Mouse (Mus musculus): ENCODE measurements around the gene Il1rapl2. TPM values are rescaled to one million over a fixed set of nuclear protein-coding genes. Genes with fewer than 3 reads are reported as not detected.

Gene Il1rapl2
- not detected in 2 replicates for polyA plus RNA-seq (2015; fragmentation: Nextera tagmentation; extraction: Ambion mirVana)

DNA sequence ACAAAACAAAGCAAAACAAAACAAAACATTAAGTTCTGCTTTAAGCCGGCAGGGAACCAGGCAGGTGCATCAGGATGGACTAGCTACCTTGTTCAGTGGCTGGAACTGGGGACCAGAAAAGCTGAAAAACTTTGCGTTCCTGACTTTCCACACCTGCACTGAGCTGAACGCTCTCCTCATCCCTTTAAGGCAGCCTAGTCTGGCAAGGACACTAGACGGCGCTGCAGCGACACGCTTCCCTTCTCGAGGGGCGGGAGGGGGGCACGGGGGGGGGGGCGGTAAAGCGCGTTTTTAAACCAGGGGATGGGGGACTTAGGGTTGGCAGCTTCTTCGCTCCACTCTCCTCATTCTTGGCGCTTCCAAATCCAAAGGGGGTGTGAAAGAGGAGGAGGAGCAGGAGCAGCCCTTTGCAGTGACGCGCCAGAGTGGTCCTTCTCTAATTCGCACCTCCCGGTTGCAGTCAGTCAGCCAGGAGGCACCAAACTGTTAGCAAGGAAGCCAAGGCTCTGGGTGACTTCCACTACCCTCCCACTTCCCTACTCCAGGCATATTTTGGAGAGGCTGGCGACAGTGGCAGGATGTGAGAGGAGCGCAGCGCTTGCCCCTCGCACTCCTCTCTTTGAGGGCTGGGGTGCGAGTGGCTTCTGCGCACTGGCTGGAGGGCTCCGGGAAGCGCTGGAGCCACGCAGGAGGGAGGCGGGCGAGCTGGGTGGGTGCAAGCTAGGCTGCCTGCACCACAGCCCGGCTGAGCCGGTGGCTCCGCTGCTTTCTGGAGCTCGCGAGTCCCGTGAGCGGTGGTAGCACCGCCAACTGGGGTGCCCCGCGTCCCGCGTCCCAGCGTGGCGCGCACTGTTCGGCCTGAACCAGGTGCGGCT is at the start of gene Il1rapl2:
Gene Il1rapl2 (plus strand): TSS at position 288 of the 875 bp plus-strand sequence.
- DNase-seq (ENCODE audit: low spot score), result no peak

DNA sequence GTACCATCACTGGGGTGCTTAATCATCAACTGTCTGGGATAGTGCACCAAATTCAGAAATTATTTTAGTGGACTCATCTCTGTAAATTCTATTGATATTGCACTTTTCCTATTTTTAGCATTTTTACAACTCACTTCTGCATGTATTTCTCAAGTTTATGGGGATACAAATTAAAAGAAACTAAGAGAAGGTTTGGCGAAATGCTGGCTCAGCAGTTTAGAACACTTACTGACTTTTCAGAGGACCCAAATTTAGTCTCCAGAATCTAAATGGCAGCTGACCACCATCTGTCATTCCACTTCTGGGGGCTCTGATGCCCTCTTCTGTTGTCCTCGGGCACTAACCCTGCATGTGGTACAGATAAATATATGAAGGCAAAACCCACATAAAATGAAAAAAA is 22.1 kb upstream of the Il1rapl2 start:
- DNase-seq (ENCODE audit: low spot score), result no peak

DNA sequence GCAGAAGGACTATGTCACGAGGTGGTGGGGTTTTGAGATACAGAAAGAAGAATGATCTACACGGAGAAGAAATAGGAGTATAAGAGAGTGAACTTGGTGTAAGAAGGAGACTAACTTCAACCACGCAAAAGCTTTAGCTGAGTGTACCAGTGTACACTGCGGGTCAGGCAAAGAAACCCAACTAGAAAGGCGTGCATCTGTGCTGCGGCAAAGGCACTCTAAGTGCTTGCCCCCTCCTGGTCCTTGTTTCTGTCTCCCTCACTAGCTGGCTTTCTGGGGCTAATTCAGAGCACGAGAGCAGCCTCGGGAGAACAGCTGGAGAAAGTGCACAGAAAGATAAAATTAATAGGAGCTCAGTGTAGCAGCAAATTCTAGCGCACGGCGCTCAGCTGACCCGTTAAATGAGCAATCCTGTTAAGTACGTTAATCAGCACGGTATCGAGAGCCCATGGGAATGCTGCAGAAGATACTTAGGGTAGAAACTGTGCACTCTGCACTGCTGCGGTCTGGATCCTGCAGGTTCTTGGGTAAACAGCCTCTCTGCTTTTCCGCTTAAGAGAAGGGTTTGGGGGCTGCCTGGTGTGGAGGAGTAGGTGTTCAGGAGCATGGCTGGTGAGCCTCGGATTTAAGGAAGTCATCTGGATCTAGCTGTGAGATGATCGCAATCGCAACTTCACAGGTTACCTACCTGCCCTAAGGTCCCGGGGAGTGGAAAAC is 778 bp upstream of the Il1rapl2 start:
- no peak for DNase-seq (ENCODE audit: low spot score)

DNA sequence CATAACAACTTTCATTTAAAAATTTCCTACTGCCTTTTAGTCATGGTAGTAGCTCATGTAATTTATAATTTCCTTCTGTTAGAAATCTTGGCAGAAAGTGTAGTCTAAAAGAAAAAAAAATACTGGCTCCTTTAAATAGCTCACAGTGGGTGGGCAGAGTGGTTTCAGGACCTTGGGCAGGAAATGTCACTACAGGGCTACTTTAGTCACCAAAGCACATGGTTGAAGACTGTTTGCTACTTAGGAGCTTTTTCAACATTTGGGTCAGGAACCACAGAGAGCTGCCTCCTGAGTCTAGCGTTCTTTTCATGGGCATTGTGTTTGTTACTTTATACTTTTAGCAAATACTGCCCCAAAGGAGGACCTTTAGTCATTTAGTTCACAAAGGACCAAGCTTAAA is 12.2 kb downstream of the Il1rapl2 start:
- no peak for DNase-seq (ENCODE audit: low spot score)

DNA sequence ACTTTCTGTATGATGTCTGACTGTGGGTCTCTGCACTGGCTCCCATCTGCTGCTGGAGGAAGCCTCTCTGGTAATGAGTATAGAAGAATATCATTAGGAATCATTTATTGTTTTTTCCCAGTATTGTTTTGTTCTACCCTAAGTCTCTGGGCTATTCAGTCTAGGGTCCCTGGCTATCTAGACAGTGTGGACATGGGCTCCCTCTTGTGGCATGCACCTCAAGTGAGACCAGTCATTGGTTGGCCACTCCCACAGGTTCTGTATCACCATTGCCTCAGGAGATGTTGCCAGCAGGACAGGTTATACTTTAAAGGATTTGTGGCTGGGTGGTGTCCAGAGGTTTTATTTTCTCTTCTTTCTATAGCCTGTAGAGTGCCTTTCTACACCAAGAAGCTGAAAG is 50.3 kb downstream of the Il1rapl2 start:
- DNase-seq (ENCODE audit: low spot score), result no peak

DNA sequence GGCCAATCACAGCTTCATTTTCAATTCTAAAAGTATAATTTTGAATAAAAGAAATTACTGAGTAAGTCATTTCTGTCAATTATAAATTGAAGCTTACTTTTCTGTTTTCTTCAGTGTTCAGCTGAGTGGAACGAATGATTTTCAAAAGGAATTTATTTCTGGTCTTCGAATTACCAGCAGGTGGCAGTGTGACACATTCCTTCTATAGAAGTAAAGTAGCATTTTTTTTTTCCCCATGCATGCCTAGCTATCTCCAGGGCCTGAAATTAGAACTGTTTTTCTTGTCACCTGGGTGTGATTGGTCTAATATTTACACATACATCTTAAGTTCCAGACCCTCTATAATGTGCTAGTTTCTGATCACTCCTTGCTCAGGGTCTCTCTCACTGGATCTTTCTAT is 96.6 kb downstream of the Il1rapl2 start:
- no peak for DNase-seq (ENCODE audit: low spot score)

DNA sequence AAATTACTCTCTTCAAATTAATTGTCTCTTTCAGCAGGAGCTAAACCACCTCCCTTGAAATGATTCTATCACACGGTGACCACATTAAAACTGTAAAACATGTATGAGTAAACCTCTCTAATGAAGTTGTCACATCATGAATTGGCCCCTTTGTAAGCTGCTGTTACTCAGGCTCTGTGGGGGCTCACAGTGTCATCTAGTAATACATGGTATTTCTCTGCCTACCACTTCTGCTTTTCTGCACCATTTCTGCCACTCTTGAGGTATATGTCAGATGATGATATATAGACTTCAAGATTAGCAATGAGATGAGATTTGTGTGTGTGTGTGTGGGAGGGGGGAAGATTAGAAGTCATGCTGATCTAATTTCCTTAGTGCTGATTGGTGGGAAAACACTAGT is 117.6 kb downstream of the Il1rapl2 start:
- no peak for DNase-seq (ENCODE audit: low spot score)

DNA sequence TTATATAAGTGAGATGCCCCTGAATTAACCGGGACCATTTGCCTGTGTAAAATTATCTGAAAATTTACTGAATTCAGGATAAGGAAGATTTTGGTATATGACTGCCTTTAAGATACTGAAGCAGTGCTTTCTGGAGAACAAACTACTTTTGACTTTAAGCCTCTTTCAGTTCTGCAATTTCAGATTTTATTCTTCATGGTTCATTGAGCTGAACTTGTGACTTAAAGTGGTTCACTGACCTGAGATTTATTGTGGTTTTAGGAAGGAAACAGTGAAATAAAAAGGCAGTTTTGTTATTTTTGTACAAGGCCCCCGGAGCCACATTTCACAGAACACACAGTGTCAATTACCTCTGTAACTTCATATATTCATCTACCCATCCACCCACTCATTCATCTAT is 129.6 kb downstream of the Il1rapl2 start:
- DNase-seq (ENCODE audit: low spot score), result no peak

DNA sequence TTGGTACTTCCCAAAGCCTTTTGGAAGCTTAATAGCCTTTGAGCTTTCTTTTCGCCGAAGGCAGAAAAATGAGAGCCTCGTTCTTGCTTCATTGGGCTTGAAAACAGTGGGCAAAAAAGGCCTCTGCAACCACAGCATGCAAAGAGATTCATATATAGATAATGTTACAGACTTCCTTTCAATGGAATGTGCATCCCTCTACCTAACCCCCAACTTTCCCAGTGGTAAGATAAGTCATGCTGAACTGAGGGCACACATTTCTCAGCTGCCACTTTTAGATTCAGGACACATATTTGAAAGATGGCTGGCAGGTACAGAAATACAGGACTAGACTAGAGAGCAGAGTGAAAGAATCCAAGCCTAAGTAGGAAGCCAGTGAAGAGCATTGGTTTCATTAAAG is 185.1 kb downstream of the Il1rapl2 start:
- no peak for DNase-seq (ENCODE audit: low spot score)

DNA sequence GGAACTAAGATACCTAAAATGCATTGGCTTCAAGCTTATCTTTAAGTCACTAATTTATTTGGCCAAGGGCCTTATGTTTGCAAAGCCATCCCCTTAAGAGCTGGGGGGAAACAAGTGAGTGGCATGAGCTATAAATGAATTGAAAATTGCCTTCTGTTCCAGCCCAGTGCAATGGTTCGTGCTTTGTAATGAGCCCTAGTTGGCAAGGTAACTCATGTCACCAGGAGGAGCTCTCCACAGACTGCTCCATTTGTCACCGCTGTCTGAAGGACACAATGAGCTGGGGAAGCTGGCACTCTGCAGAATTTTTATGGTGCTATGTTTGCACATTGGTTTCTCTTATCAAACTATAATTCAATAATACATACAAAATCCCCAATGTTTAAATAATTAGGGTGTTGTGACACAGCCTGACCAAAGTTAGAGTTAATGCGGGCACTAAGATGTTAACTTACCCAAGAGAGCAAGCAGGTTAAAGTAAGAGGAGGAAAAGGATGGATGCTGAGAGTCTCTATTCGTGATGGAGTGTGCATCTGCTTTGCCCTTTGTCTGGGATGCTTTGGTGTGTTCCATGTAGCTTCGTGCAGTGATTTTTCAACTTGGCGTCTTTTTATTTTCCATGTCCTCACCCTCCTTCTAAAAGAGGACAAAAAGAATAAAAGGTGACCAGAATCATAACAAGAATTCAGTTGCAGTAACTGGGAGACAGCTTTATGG is 235.2 kb downstream of the Il1rapl2 start:
- no peak for DNase-seq (ENCODE audit: low spot score)

DNA sequence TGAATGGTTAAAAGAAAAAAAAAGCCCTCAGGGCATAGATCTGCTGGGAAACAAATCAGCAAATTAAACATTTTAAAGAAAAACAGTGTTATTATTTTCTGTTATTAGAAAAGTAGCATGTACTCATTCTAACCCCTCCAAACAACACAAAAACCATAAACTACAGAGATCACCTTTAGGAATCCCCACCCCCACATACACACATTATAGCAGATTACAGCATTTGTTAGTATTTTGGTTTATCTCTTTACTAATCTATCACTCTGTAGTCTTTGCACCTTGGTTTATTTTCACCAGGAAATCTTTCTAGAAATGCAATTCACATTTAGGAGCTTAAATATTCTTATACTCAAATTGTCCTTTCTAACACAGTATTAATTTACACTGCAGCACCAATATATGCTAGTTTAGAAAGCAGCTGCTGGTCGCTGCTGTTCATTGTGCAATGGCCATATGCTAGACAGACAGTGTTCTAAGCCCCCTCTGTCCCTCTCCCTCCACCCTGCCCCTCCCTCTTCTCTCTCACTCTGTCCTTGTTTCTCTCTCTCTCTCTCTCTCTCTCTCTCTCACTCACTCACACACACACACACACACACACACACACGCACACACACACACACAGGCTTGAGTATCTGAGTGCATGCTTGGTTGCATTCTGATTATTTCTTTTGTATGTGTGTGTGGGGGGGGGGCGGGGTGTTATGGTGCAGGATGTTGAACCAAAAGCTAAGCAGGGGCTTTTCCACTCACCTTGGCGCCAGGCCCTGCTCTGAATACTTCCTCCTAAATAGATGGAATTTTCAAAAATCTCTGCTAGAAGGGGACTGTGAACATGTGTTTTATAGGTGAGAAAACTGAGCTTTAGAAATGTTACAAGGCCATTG is 236.1 kb downstream of the Il1rapl2 start:
- DNase-seq (ENCODE audit: low spot score), result no peak

DNA sequence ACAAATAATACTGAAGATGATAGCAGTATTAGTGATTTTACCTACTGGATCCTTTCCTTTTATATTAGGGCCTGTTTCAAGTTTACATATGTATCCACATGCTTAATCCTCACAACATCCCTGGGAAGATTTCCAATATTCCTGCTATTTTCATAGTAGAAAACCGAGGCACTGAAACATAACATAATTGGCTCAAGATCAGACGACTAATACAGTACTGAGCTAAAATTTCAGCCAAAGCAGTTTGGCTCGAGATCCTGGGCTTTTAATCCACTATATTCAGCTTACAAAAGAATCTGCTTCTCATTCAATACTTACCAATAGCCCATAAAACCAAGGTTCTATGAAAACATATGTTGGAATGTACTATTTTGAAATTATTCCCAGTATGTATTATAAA is 239.1 kb downstream of the Il1rapl2 start:
- DNase-seq (ENCODE audit: low spot score), result no peak

DNA sequence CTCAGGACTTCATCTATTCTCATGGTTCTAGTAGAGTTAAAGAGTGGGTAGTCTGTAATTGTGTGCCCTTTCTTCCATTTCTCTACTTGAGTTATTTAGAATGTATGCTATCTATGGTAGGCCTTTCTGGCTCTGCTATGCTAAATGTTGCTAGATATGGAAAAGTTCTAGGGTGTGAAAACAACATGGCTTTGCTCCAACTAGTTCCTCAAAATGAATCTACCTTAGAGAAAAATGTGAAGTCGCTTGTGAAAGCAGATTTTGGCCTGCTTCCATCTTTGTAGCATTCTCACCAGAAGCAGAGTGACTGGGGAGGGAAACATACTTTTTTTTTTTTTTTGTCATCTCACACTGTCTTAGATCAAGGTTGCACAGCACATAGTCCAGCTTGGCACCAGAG is 241.7 kb downstream of the Il1rapl2 start:
- no peak for DNase-seq (ENCODE audit: low spot score)

DNA sequence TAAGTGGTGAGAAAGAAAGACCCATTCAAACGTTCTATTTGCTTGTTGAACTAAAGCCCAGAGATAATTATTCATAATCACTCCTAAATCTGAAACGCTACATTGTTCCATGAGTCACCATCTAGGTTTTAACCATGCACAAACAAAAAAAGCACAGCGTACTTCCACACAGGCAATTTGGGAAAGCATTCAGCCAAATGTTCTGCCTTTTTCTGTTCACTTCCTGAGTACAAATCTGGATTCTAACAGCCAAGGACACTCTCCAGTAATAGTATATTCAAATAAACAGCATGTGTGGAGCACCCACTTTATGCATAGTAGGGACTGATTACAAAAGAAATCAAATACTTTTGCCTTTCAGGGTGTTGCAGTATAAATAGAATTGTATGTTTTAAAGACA is 278.5 kb downstream of the Il1rapl2 start:
- no peak for DNase-seq (ENCODE audit: low spot score)

DNA sequence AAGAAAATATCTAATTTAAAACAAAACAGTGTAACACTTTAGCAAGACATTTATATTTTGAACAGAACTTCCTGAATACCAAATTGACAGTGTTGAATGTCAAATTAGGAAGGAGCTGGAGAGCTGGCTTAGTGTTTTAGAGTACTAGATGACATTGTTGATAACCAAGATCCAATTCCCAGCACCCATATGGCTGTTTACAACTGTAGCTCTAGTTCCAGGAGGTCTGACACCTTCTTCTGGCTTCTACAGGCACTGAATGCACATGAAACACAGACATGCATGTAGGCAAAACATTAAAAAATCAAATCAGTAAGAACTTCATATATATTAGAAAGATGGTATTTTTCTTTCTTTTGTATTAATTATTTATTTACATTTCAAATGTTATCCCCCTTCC is 353.1 kb downstream of the Il1rapl2 start:
- no peak for DNase-seq (ENCODE audit: low spot score)

DNA sequence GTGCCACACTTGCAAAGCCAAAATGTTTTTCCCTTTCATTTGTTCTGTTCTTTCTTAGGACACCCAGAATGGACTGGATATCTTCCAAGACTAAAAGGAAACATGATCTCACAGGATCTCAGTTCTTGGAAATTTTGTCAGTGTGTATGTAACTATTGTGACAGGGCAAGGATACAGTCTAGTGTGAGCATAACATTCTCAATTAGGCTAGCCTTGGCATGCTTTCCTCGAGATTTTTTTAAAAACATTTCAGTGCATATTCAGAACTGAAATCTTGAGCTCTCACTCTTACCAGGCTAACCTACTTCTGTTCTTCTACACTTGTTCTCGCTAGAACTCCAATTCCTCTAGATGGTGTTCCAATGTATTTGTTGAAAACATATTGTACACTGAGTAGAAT is 356.4 kb downstream of the Il1rapl2 start:
- DNase-seq (ENCODE audit: low spot score), result no peak

DNA sequence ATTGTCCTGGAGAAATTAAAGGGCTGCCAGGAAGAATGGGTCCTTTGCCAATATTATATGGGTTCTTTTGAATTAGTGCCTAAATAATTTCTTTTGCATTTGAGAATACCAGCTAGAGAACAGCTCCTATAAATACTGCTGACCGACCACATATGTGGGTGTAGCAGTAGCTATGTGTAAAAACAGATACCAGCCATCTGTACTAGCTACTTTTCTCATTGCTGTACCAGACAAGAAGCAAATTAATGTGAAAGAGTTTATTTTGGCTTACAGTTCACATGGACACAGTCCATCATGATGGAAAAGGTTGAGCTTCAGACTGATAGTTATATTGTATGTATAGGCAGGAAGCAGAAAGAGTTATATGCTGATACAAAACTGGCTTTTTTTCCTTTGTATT is 377.3 kb downstream of the Il1rapl2 start:
- DNase-seq (ENCODE audit: low spot score), result no peak

DNA sequence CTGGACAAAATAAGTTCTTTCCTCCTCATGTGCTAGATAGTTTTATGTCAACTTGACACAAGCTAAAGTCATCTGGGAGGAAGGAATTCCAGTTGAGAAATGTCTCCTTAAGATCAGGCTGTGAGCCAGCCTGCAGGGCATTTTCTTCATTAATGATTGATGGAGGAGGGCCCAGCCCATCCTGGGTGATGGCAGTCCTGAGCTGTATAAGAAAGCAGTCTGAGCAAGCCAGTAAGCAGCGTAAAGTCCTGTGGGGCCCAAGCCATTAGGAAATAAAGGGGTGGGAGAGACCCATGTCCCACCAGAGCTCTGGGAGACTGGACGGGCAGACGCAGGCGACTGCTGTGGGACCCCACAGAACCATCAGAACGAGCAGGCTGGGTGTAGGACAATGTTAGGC is 400.9 kb downstream of the Il1rapl2 start:
- DNase-seq (ENCODE audit: low spot score), result no peak

DNA sequence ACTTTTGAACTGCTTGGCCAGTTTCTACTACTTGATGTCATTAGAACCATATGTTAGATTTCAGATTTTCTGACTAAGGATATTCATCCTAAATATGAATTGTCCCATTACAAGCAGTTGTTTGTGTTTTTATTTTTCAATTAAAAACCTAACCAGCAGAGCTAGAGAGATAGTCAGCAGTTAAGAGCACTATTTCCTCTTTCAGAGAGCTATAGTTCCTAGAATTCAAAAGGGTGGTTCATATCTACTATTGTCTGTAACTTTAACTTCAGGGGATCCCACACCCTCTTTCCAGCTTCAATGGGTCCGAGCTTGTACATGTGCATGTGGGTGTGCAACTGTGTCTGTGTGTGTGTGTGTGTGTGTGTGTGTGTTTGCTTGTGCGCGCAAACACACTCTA is 472.7 kb downstream of the Il1rapl2 start:
- no peak for DNase-seq (ENCODE audit: low spot score)

DNA sequence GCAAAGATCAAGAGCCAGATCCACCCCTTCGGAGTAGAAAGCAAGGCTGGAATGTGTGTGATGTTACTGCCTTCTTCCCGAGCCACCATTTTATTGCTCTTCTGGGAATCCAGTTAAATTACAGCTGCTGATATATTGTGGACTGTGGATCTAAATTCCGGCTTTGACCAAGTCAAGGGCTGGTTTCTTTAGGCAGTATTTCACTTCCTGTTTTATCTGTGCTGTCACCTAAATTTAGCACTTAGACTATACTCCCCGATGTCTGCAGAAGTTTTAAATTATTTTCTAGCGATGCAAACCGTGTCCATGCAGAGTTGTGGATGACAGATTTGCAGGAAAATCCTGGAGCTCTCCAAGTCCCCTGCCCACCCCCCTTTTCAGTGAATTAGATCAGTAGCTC is 533.5 kb downstream of the Il1rapl2 start:
- no peak for DNase-seq (ENCODE audit: low spot score)

DNA sequence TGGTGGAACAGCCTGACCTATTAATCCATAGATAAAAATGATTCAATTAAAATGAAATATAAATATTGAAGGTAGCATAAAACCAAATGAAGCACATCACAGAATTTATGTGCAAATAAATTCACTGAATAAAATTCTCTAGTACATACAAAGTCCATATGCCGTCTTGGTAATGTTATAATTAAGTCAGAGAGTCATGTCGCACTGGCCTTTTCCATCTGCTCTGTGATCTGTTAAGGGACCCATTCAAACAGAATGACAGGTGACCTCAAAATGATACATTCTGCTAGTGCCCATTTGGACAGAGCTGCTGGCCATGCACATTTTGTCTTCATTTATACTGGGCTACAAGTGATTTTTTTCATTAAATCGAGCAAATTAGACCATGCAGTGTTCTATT is 534.3 kb downstream of the Il1rapl2 start:
- no peak for DNase-seq (ENCODE audit: low spot score)
